Comparison of ENCODE assay signal across 9 mouse cellular contexts in the genomic region with DNA sequence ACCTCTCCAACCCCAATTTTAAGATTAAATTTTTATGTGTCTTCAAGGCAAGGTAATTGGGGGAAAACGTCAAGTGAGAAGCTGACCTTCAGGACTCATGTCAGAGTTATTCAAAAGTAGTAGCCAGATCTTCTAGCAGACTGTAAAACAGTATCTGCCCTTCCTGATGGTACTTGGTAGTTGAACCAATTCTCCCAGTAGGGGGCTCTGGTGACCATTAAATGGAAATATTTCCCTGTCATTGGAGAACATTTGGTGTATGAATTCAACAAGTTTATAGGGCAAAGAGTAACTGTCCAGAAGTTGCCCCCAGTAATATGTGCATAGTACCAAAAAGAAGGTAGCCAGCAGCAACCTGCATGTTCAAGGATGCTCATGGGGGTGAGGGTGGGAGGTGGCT.
DNase-seq lines count a peak whose midpoint lies in the region; ATAC-seq and TF ChIP-seq lines count a peak whose summit lies in the region.
"Had no signal": no experiment of that assay in that cellular context is flagged by ENCODE, and none has a peak within 500 bp of the region (broad histone marks: within the 10 kb centered on the region; RNA-seq: fewer than 3 reads in every experiment).

No protein-coding gene starts in this region.

- no peaks in the 10 kb centered on the region for H3K9me3 ChIP-seq in kidney, embryonic 14.5 days (ENCODE audit: control insufficient read depth, low read length)
- H3K9me3 ChIP-seq in ES-E14 (ENCODE audit: control insufficient read depth, insufficient read depth, low read depth, low read length), result no peaks in the 10 kb centered on the region
- H3K9me3 ChIP-seq: embryonic facial prominence, embryonic 15.5 days had no signal

- DNase-seq in adrenal gland, adult (ENCODE audit: inconsistent age in 2 of 2, low spot score in 1 of 2), result peak; percentile 31 to 79
- no peak for DNase-seq in adrenal gland, postnatal 25 days
- peak; percentile 47 for DNase-seq in kidney, adult 9 months
- DNase-seq in ES-E14 (ENCODE audit: low read depth, low spot score), result no peak
- peak; percentile 50 for DNase-seq in heart, postnatal 4 days
- DNase-seq in testis, postnatal 10 days (ENCODE audit: low spot score), result no peak
- no peak for DNase-seq in ovary, adult 18-20 months (ENCODE audit: low spot score)

- H3K27ac ChIP-seq in kidney, embryonic 14.5 days (ENCODE audit: low read depth, low read length), result no peak overlapping the region
- no peak overlapping the region for H3K27ac ChIP-seq in ES-E14 (ENCODE audit: insufficient read depth, low read depth, low read length, poor library complexity, severe bottlenecking)
- H3K27ac ChIP-seq: embryonic facial prominence, embryonic 15.5 days had no signal

- no peak overlapping the region for H3K9ac ChIP-seq in kidney, embryonic 14.5 days (ENCODE audit: low read depth, low read length)
- H3K9ac ChIP-seq in ES-E14 (ENCODE audit: insufficient read depth, low read depth, low read length, poor library complexity, severe bottlenecking), result no peak overlapping the region
- H3K9ac ChIP-seq: embryonic facial prominence, embryonic 15.5 days had no signal

- H3K4me3 ChIP-seq in kidney, embryonic 14.5 days (ENCODE audit: low read length), result no peak overlapping the region
- H3K4me3 ChIP-seq in ES-E14 (ENCODE audit: insufficient read depth in 1 of 2, low read depth in 1 of 2, low read length in 2 of 2, poor library complexity in 1 of 2, severe bottlenecking in 1 of 2), result no peak overlapping the region
- H3K4me3 ChIP-seq: embryonic facial prominence, embryonic 15.5 days had no signal

- no peak for ATAC-seq in kidney, embryonic 14.5 days (ENCODE audit: low FRiP score, low TSS enrichment)

- H3K36me3 ChIP-seq in kidney, embryonic 14.5 days (ENCODE audit: control insufficient read depth, insufficient read depth, low read length), result no peaks in the 10 kb centered on the region
- H3K36me3 ChIP-seq in ES-E14 (ENCODE audit: control insufficient read depth, insufficient read depth, low read length, poor library complexity, severe bottlenecking), result no peaks in the 10 kb centered on the region
- H3K36me3 ChIP-seq: embryonic facial prominence, embryonic 15.5 days had no signal

- H3K4me1 ChIP-seq in kidney, embryonic 14.5 days (ENCODE audit: control insufficient read depth, insufficient read depth, low read length), result no peaks in the 10 kb centered on the region
- no peaks in the 10 kb centered on the region for H3K4me1 ChIP-seq in ES-E14 (ENCODE audit: control insufficient read depth in 2 of 2, insufficient read depth in 2 of 2, low read length in 2 of 2, poor library complexity in 1 of 2)
- H3K4me1 ChIP-seq: embryonic facial prominence, embryonic 15.5 days had no signal

- H3K4me2 ChIP-seq in kidney, embryonic 14.5 days (replicated peaks; ENCODE audit: low read depth, low read length), result no peak overlapping the region
- H3K4me2 ChIP-seq: embryonic facial prominence, embryonic 15.5 days had no signal

- H3K27me3 ChIP-seq in kidney, embryonic 14.5 days (ENCODE audit: control insufficient read depth, insufficient read depth, low read length), result no peaks in the 10 kb centered on the region
- H3K27me3 ChIP-seq: embryonic facial prominence, embryonic 15.5 days had no signal

- in situ Hi-C loops in ES-E14 (cut with MboI; ENCODE audit: low sequenced_read_pairs in 2 of 2, unreplicated experiment in 2 of 2), result no loop called here

- WGBS in kidney, embryonic 14.5 days, result 35% methylated on average over 1 of the region's 1 CpGs

TF ChIP-seq in ES-E14, 5 proteins besides CTCF, POLR2A, EP300 and RAD21:
- TF ChIP-seq HCFC1 (IDR thresholded peaks at IDR 0.05; ENCODE audit: borderline replicate concordance, insufficient read depth, low read length) (no peak), ZNF384 (IDR thresholded peaks at IDR 0.05; ENCODE audit: low read depth, low read length) (no peak), CHD2 (IDR thresholded peaks at IDR 0.05; ENCODE audit: low read depth, low read length) (no peak), MAFK (IDR thresholded peaks at IDR 0.05; ENCODE audit: insufficient read depth, low read depth, low read length) (no peak), ZC3H11A (IDR thresholded peaks at IDR 0.05; ENCODE audit: borderline replicate concordance, low read depth, low read length) (peak; percentile 46; the same call in 1 of the 2 replicates)

Comparison
In these comparisons a context has a peak if more than half of its experiments do, and no peak if none do; other contexts are left out.
1. DNase-seq: peak in adrenal gland, adult (2 of 2), kidney, adult 9 months (single experiment) and heart, postnatal 4 days (single experiment); none in adrenal gland, postnatal 25 days (single experiment), ES-E14 (single experiment), testis, postnatal 10 days (single experiment) and ovary, adult 18-20 months (single experiment).